Mouse (Mus musculus): ENCODE results near the gene Npas3. TPM values are rescaled to one million over a fixed set of nuclear protein-coding genes. Genes with fewer than 3 reads are reported as not detected.

The Npas3 gene
- polyA plus RNA-seq (2015; fragmentation: Nextera tagmentation; extraction: Ambion mirVana): 2.0 and 2.6 TPM in 2 replicates

- no peaks in the 10 kb centered on the region for H3K36me3 ChIP-seq
- peak; percentile 46 for ATAC-seq
- under 1% methylated on average over 55 of the region's 62 CpGs for WGBS
- no peak within 1 kb of the TSS for H3K27ac ChIP-seq
- peaks cover 30% of the 10 kb centered on the region for H3K4me1 ChIP-seq (replicated peaks)
- H3K9me3 ChIP-seq: no peaks in the 10 kb centered on the region
- H3K4me2 ChIP-seq (replicated peaks): peak within 1 kb of the TSS; percentile 98
- peak within 1 kb of the TSS; percentile 52 for H3K4me3 ChIP-seq (replicated peaks)
- H3K27me3 ChIP-seq (replicated peaks): peaks cover 49% of the 10 kb centered on the region
- H3K9ac ChIP-seq: peak within 1 kb of the TSS; percentile 41
These were observed at the start of gene Npas3 for GRCm38 (mm10) chr12:53248101-53248727. Gene Npas3, plus strand, starts transcription at chr12:53248677.

DNA sequence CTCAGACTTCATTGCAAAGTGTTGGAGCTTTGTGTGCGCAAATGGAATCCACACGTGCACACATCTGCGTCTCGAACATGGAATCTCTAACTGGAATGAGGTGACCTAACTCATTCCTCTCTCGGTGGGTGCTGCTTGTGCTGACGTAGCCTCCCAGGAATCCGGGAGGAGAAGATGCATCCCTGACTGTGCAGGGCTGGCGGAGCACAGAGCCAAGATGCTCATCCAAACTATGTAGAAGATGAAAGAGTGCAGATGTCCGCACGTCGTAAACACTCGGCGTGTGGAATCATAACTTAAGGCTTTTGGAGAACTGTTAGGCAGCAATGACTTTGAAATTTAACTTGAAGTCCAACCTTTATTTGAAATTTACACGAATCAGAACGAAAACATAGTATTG, 31.3 kb upstream of the Npas3 start:
- no peaks in the 10 kb centered on the region for H3K36me3 ChIP-seq
- WGBS: 49% methylated on average over 15 of the region's 15 CpGs
- no peak overlapping the region for H3K4me2 ChIP-seq (replicated peaks)
- H3K9ac ChIP-seq: no peak overlapping the region
- no peaks in the 10 kb centered on the region for H3K4me1 ChIP-seq (replicated peaks)
- H3K27ac ChIP-seq: no peak overlapping the region
- H3K9me3 ChIP-seq: no peaks in the 10 kb centered on the region
- no peak overlapping the region for H3K4me3 ChIP-seq (replicated peaks)
- no peaks in the 10 kb centered on the region for H3K27me3 ChIP-seq (replicated peaks)
- ATAC-seq: peak; percentile 56; the same call in 1 of the 2 replicates

DNA sequence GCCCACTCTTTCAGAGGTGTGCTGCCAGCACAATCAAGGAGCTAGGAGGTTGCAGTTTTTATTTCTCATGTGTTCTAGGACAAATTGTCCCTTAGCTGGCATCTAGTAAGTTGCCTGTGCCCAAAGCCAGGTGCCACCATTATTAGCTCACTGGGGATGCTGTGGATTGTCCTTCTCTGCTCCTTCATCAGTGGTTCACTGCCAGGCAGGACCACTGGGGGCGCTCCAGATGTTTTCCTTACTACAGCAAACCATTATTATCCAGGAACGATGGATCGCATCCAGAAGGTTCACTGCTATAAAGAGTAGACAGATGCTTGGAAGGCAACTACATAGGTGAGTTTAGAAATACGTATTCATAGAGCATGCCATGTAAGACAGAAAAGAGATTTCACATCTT, 25.7 kb upstream of the Npas3 start:
- Histone ChIP-seq H3K4me3 (replicated peaks) (no peak overlapping the region), H3K36me3 (no peaks in the 10 kb centered on the region), H3K27ac (no peak overlapping the region), H3K9me3 (no peaks in the 10 kb centered on the region), H3K4me1 (replicated peaks) (no peaks in the 10 kb centered on the region), H3K27me3 (replicated peaks) (no peaks in the 10 kb centered on the region), H3K9ac (no peak overlapping the region), H3K4me2 (replicated peaks) (no peak overlapping the region)
- no peak for ATAC-seq
- WGBS: 74% methylated on average over 4 of the region's 4 CpGs

DNA sequence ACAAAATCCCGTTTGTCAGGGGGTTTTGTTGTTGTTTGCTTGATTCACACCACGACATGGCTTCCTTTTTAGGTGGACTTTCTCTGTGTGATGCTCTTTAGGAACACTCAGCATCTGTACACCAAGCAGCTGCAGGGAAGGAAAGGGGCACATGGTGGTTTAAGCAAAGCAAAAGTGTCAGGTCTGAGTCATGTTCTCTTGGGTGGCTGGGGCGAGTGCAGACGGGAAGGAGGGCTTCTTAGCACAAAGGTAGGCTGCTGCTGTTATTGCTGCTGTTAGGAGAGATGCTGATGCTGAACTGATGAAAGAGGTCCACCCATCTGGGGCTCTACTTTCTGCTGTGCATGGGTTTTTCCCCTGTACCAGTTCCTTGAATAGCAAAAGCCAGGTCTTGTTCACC, 21.1 kb upstream of the Npas3 start:
- no peaks in the 10 kb centered on the region for H3K36me3 ChIP-seq
- H3K4me3 ChIP-seq (replicated peaks): no peak overlapping the region
- no peak overlapping the region for H3K4me2 ChIP-seq (replicated peaks)
- no peak for ATAC-seq
- no peaks in the 10 kb centered on the region for H3K27me3 ChIP-seq (replicated peaks)
- no peaks in the 10 kb centered on the region for H3K4me1 ChIP-seq (replicated peaks)
- H3K9me3 ChIP-seq: no peaks in the 10 kb centered on the region
- no peak overlapping the region for H3K27ac ChIP-seq
- WGBS: 58% methylated on average over 4 of the region's 4 CpGs
- no peak overlapping the region for H3K9ac ChIP-seq

DNA sequence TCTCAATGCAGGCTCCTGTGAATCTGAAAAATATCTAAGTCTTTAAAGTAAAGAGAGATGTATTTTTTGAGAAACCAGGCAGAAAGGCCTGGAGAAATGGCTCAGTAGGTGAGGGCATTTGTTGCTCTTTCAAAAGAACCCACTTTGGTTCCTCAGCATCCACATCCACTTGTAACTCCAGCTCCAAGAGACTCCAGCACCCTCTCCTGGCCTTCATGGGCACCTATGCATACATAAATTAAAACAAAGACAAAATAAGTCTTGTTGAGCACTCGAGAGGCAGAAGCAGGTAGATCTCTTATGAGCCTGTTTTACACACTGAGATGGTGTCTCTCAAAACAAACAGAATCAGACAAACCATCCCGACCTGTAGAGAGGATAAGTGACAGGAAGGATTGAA, 19.1 kb upstream of the Npas3 start:
- no peaks in the 10 kb centered on the region for H3K4me1 ChIP-seq (replicated peaks)
- 63% methylated on average over 2 of the region's 2 CpGs for WGBS
- H3K4me2 ChIP-seq (replicated peaks): no peak overlapping the region
- no peaks in the 10 kb centered on the region for H3K36me3 ChIP-seq
- H3K9me3 ChIP-seq: no peaks in the 10 kb centered on the region
- H3K9ac ChIP-seq: no peak overlapping the region
- no peak for ATAC-seq
- no peak overlapping the region for H3K4me3 ChIP-seq (replicated peaks)
- no peaks in the 10 kb centered on the region for H3K27me3 ChIP-seq (replicated peaks)
- no peak overlapping the region for H3K27ac ChIP-seq

DNA sequence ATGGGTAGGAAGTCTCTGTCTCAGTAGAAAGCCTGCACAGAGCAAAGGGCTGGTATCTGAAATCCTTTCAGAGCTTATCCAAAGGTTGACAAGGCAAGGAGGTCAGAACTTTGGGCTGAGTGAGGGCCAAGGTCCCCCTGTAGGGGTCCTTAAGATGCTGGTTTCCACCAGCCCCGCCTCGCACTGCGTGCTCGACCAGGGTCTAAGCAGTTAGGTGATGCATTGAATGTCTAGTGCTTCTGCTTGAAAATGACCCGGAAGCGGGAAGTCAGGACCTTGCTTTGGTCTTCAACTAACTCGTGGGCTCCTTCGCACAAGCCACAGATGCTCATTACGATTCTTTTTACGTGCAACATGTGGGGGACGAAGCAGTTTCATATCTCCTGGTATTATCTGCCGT, 2.3 kb upstream of the Npas3 start:
- H3K27ac ChIP-seq: no peak overlapping the region
- 4% methylated on average over 12 of the region's 12 CpGs for WGBS
- H3K36me3 ChIP-seq: no peaks in the 10 kb centered on the region
- peaks cover 25% of the 10 kb centered on the region for H3K4me1 ChIP-seq (replicated peaks)
- H3K4me2 ChIP-seq (replicated peaks): peak overlapping the region; percentile 98
- H3K9ac ChIP-seq: no peak overlapping the region
- peaks cover 42% of the 10 kb centered on the region for H3K27me3 ChIP-seq (replicated peaks)
- no peak for ATAC-seq
- no peaks in the 10 kb centered on the region for H3K9me3 ChIP-seq
- H3K4me3 ChIP-seq (replicated peaks): peak overlapping the region; percentile 52

DNA sequence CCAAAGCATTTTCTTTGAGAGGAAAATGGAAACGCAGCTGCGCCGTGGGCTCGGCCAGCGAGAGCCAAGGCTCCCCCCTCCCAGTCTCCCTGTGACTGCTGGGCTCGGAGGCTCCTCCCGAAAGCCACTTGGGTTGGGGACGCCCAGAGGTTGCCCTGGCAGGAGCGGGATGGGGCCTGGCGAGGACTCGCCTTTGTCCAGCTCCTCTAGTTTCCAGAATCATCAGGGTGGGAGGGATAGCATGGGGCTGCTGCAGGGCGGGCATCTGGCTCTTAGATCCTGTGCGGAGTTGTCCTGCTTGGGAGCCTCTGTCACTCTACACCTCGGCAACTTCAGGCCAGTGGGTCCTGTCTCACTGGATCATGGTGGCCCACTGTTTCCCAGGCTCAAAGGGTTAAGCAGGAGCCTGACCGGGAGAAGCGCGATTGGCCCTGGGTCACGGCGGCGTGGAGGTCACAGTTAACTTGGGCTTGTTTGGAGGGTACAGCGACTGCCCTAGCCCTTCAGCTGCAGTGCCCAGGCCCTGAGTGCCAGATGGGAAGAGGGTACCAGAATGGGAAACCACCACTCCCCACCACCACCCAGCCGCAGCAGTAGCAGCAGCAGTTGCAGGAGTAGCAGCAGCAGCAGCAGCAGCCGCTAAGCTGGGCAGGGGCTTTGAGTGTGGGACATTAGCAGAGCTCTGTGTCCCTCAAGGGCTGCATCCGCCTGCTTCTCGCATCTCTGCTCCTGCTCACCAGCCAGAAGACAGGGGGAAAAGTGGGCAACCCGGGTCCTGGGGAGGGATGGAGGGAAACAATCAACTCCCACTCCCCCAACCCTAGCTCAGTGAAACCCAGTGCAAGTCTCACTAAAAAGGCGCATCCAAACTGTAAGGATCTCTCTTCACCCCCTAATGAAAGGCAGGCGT, 1.6 kb upstream of the Npas3 start:
- no peak overlapping the region for H3K27ac ChIP-seq
- H3K36me3 ChIP-seq: no peaks in the 10 kb centered on the region
- no peaks in the 10 kb centered on the region for H3K9me3 ChIP-seq
- H3K27me3 ChIP-seq (replicated peaks): peaks cover 49% of the 10 kb centered on the region
- peak overlapping the region; percentile 98 for H3K4me2 ChIP-seq (replicated peaks)
- WGBS: 1% methylated on average over 28 of the region's 28 CpGs
- 0 out of 2 replicates have a peak overlapping the region, but pooled peaks have one; percentile 18 for H3K9ac ChIP-seq
- H3K4me3 ChIP-seq (replicated peaks): peak overlapping the region; percentile 52
- ATAC-seq: 0 out of 2 replicates have a peak, but pooled peaks have one; percentile 24
- peaks cover 29% of the 10 kb centered on the region for H3K4me1 ChIP-seq (replicated peaks)

GRCm38 (mm10) chr12:53247491-53248035, 914 bp upstream of the Npas3 start:
- Histone ChIP-seq H3K27me3 (replicated peaks) (peaks cover 49% of the 10 kb centered on the region), H3K4me2 (replicated peaks) (peak overlapping the region; percentile 98), H3K9me3 (no peaks in the 10 kb centered on the region), H3K36me3 (no peaks in the 10 kb centered on the region), H3K9ac (no peak overlapping the region; the same call in 1 of the 2 replicates), H3K4me1 (replicated peaks) (peaks cover 30% of the 10 kb centered on the region), H3K27ac (no peak overlapping the region), H3K4me3 (replicated peaks) (peak overlapping the region; percentile 52)
- no peak for ATAC-seq
- under 1% methylated on average over 25 of the region's 25 CpGs for WGBS

DNA sequence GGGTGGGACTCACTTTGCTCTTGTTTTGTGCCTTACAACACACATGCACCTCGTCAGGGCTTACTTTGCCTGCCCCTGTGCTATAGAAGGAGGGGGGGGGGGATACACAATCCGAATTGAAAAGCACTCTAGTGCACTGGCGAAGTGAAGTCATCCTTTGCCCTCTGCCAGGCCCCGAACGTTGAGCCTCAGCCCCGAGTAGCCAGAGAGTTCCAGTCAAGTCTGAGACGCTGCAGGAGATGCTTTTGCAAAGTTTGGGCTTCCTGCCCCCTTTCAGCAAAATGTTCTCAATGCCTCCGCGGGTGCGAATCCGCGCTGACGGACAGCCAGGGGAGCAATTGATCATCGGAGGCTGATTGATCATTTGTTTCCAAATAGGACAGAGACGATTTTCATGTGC, 319 bp downstream of the Npas3 start:
- under 1% methylated on average over 15 of the region's 15 CpGs for WGBS
- Histone ChIP-seq H3K9ac (peak overlapping the region; percentile 41), H3K27ac (no peak overlapping the region), H3K4me2 (replicated peaks) (peak overlapping the region; percentile 98), H3K27me3 (replicated peaks) (peaks cover 49% of the 10 kb centered on the region), H3K4me3 (replicated peaks) (peak overlapping the region; percentile 52), H3K4me1 (replicated peaks) (peaks cover 30% of the 10 kb centered on the region), H3K9me3 (no peaks in the 10 kb centered on the region), H3K36me3 (no peaks in the 10 kb centered on the region)
- no peak for ATAC-seq

- peaks cover 37% of the 10 kb centered on the region for H3K27me3 ChIP-seq (replicated peaks)
- H3K9me3 ChIP-seq: no peaks in the 10 kb centered on the region
- H3K4me3 ChIP-seq (replicated peaks): peak overlapping the region; percentile 81
- peak overlapping the region; percentile 94 for H3K4me2 ChIP-seq (replicated peaks)
- no peak overlapping the region for H3K9ac ChIP-seq
- no peaks in the 10 kb centered on the region for H3K36me3 ChIP-seq
- H3K4me1 ChIP-seq (replicated peaks): peaks cover 26% of the 10 kb centered on the region
- peak; percentile 21; the same call in 1 of the 2 replicates for ATAC-seq
- WGBS: 6% methylated on average over 10 of the region's 11 CpGs
- no peak overlapping the region for H3K27ac ChIP-seq
These were observed 3.3 kb downstream of the Npas3 start for GRCm38 (mm10) chr12:53251701-53252181.

- WGBS: 2% methylated on average over 9 of the region's 23 CpGs
These were observed 3.7 kb downstream of the Npas3 start for GRCm38 (mm10) chr12:53252213-53252571.

More at GRCm38 (mm10) chr12:53252213-53252571, 3.7 kb downstream of the Npas3 start:
- Histone ChIP-seq H3K4me3 (replicated peaks) (peak overlapping the region; percentile 81), H3K9ac (peak overlapping the region; percentile 74), H3K27ac (no peak overlapping the region), H3K4me1 (replicated peaks) (peaks cover 22% of the 10 kb centered on the region), H3K27me3 (replicated peaks) (peaks cover 33% of the 10 kb centered on the region), H3K4me2 (replicated peaks) (peak overlapping the region; percentile 94), H3K36me3 (no peaks in the 10 kb centered on the region), H3K9me3 (no peaks in the 10 kb centered on the region)
- no peak; the same call in none of the 2 replicates for ATAC-seq
